Mouse (Mus musculus): ENCODE results near the gene Ncoa6.

Gene Ncoa6

DNA sequence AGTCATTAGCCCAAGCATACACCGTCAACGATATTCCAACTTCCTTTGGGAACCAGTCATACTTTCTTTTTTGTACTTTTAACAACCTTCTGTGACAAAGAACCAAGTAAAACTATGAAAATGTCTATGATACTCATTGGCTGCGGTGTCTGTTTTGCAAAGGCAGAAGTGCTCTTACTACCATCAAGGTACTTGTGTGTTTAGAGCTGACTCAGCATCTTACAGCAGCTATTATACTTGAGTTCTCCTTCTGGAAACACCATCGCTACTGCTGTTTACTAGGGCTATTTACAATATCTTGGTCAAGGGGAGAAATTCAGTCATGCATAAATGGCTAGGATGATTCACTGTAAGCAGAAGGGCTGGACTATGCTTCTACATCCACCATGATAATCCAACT lies 71.8 kb downstream of the Ncoa6 start:
- TF ChIP-seq CTCF (conservative IDR thresholded peaks at IDR 0.05; ENCODE audit: low read length) (no peak), NANOG (IDR thresholded peaks at IDR 0.05; ENCODE audit: borderline replicate concordance, low read length) (no peak), POU5F1 (IDR thresholded peaks at IDR 0.05; ENCODE audit: borderline replicate concordance, low read length) (no peak)

DNA sequence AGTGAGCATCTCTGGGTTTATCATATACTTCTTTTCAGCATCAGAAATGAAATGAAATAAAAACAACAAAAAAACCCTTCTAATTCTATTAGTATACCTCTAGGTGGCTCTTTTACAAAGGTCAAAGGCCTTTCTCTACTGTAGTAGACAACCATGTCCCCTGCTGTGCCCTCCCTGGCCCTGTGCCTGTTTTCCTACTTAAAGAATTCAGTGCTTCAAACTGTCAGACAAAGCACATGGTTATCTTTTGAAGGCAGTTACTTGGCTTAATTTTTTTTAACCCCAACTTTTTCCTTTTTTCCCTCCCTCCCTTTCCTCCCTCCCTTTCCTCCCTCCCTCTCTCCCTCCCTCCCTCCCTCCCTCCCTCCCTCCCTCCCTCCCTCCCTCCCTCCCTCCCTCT lies 73.4 kb downstream of the Ncoa6 start:
- Histone ChIP-seq H3K36me3 (ENCODE audit: insufficient read depth, low read length) (peaks cover 26% of the 10 kb centered on the region), H3K4me3 (replicated peaks; ENCODE audit: low read length) (no peak overlapping the region), H3K27me3 (ENCODE audit: insufficient read depth, low read length) (no peaks in the 10 kb centered on the region), H3K4me1 (replicated peaks; ENCODE audit: low read depth, low read length) (peaks cover 6% of the 10 kb centered on the region; the same call in 1 of the 2 replicates), H3K9me3 (ENCODE audit: low read length) (no peaks in the 10 kb centered on the region)
- TF ChIP-seq POU5F1 (IDR thresholded peaks at IDR 0.05; ENCODE audit: borderline replicate concordance, low read length) (no peak), CTCF (conservative IDR thresholded peaks at IDR 0.05; ENCODE audit: low read length) (no peak), NANOG (IDR thresholded peaks at IDR 0.05; ENCODE audit: borderline replicate concordance, low read length) (no peak)

More for the DNA sequence above, 71.8 kb downstream of the Ncoa6 start:
- Histone ChIP-seq H3K4me3 (replicated peaks; ENCODE audit: low read length) (no peak overlapping the region), H3K27me3 (ENCODE audit: insufficient read depth, low read length) (no peaks in the 10 kb centered on the region), H3K4me1 (replicated peaks; ENCODE audit: low read depth, low read length) (peaks cover 6% of the 10 kb centered on the region; the same call in 1 of the 2 replicates), H3K9me3 (ENCODE audit: low read length) (no peaks in the 10 kb centered on the region), H3K36me3 (ENCODE audit: insufficient read depth, low read length) (peaks cover 38% of the 10 kb centered on the region)

GRCm38 (mm10) chr2:155394586-155394985 lies 79.1 kb downstream of the Ncoa6 start:
- no peaks in the 10 kb centered on the region for H3K4me1 ChIP-seq (replicated peaks; ENCODE audit: low read depth, low read length)
- peaks cover 20% of the 10 kb centered on the region for H3K36me3 ChIP-seq (ENCODE audit: insufficient read depth, low read length)
- H3K9me3 ChIP-seq (ENCODE audit: low read length), result no peaks in the 10 kb centered on the region
- no peaks in the 10 kb centered on the region for H3K27me3 ChIP-seq (ENCODE audit: insufficient read depth, low read length)
- TF ChIP-seq NANOG (IDR thresholded peaks at IDR 0.05; ENCODE audit: borderline replicate concordance, low read length) (no peak), POU5F1 (IDR thresholded peaks at IDR 0.05; ENCODE audit: borderline replicate concordance, low read length) (no peak), CTCF (conservative IDR thresholded peaks at IDR 0.05; ENCODE audit: low read length) (no peak)
- H3K4me3 ChIP-seq (replicated peaks; ENCODE audit: low read length), result no peak overlapping the region

GRCm38 (mm10) chr2:155388573-155388972 lies 85.1 kb downstream of the Ncoa6 start:
- Histone ChIP-seq H3K36me3 (ENCODE audit: insufficient read depth, low read length) (peaks cover 13% of the 10 kb centered on the region; the same call in 1 of the 2 replicates), H3K4me3 (replicated peaks; ENCODE audit: low read length) (no peak overlapping the region), H3K9me3 (ENCODE audit: low read length) (no peaks in the 10 kb centered on the region), H3K4me1 (replicated peaks; ENCODE audit: low read depth, low read length) (peaks cover 29% of the 10 kb centered on the region), H3K27me3 (ENCODE audit: insufficient read depth, low read length) (peaks cover 17% of the 10 kb centered on the region)
- no peak for TF ChIP-seq NANOG (IDR thresholded peaks at IDR 0.05; ENCODE audit: borderline replicate concordance, low read length)
- TF ChIP-seq POU5F1 (IDR thresholded peaks at IDR 0.05; ENCODE audit: borderline replicate concordance, low read length), result no peak
- TF ChIP-seq CTCF (conservative IDR thresholded peaks at IDR 0.05; ENCODE audit: low read length), result no peak

DNA sequence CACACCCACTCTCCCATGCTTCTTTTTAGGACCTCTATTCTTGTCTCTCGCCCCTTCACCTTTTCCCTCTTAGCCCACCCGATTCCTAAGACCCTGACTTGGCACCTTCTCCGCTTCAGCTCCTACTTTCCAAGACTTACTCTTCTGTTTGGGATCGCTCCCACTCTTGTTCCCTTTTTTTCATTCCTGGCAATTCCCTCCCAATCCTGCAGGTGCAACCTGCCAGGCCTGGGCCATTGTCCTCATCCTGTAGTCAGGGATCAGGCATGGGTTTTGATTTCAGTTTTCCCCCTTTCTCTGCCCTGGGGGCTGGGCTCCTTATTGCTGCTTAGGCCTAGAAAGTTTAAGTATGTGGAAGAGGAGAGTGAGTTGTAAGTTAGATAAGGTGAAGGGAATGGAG lies 86.6 kb downstream of the Ncoa6 start:
- Histone ChIP-seq H3K27me3 (ENCODE audit: insufficient read depth, low read length) (peaks cover 23% of the 10 kb centered on the region), H3K9me3 (ENCODE audit: low read length) (no peaks in the 10 kb centered on the region), H3K4me3 (replicated peaks; ENCODE audit: low read length) (peak overlapping the region; percentile 71), H3K4me1 (replicated peaks; ENCODE audit: low read depth, low read length) (peaks cover 39% of the 10 kb centered on the region), H3K36me3 (ENCODE audit: insufficient read depth, low read length) (peaks cover 13% of the 10 kb centered on the region; the same call in 1 of the 2 replicates)
- TF ChIP-seq CTCF (conservative IDR thresholded peaks at IDR 0.05; ENCODE audit: low read length) (peak; percentile 31; the same call in 1 of the 2 replicates), NANOG (IDR thresholded peaks at IDR 0.05; ENCODE audit: borderline replicate concordance, low read length) (no peak)

GRCm38 (mm10) chr2:155386534-155386899 lies 87.2 kb downstream of the Ncoa6 start:
- Histone ChIP-seq H3K27me3 (ENCODE audit: insufficient read depth, low read length) (peaks cover 23% of the 10 kb centered on the region), H3K4me1 (replicated peaks; ENCODE audit: low read depth, low read length) (peaks cover 40% of the 10 kb centered on the region)

DNA sequence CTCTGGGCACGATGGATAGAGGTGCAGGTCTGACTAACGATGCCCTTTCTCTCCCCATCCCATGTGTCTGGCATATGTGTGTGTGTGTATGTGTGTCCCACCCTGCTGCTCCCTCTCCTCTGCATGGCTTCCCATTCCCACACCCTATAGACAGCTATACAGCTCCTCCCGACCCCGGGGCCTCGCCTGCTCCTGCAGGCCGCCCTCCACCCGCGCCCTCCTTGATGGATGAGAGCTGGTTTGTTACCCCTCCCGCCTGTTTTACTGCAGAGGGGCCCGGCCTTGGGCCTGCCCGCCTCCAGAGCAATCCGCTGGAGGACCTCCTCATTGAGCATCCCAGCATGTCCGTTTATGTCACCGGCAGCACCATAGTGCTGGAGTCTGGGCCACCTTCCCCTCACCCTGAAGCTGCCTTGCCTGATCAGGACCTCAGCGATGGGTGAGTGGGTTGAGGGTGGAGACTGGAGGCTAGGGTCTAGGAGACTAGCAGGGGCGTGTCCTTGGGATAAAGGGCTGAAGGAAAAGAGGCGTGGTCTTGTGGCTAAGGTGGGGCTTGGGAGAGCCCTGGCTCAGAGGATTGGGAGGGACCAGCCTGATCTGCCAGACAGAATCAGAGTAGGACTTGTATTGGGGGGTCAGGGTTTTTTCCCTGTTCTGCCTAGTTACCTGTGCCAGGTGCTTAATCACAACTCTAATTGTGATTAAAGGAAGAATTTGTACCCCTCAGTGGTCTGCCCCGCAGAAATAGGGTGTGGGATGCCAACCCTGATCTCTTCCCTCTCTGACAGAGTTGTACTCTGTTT lies 87.8 kb downstream of the Ncoa6 start:
- TF ChIP-seq NANOG (IDR thresholded peaks at IDR 0.05; ENCODE audit: borderline replicate concordance, low read length) (no peak), CTCF (conservative IDR thresholded peaks at IDR 0.05; ENCODE audit: low read length) (no peak), POU5F1 (IDR thresholded peaks at IDR 0.05; ENCODE audit: borderline replicate concordance, low read length) (no peak)
- peaks cover 42% of the 10 kb centered on the region for H3K4me1 ChIP-seq (replicated peaks; ENCODE audit: low read depth, low read length)
- H3K4me3 ChIP-seq (replicated peaks; ENCODE audit: low read length), result peak overlapping the region; percentile 71
- H3K9me3 ChIP-seq (ENCODE audit: low read length), result no peaks in the 10 kb centered on the region
- peaks cover 26% of the 10 kb centered on the region for H3K27me3 ChIP-seq (ENCODE audit: insufficient read depth, low read length)
- H3K36me3 ChIP-seq (ENCODE audit: insufficient read depth, low read length), result peaks cover 13% of the 10 kb centered on the region; the same call in 1 of the 2 replicates

More at GRCm38 (mm10) chr2:155386534-155386899, 87.2 kb downstream of the Ncoa6 start:
- Histone ChIP-seq H3K36me3 (ENCODE audit: insufficient read depth, low read length) (peaks cover 13% of the 10 kb centered on the region; the same call in 1 of the 2 replicates), H3K9me3 (ENCODE audit: low read length) (no peaks in the 10 kb centered on the region), H3K4me3 (replicated peaks; ENCODE audit: low read length) (peak overlapping the region; percentile 71)
- no peak for TF ChIP-seq CTCF (conservative IDR thresholded peaks at IDR 0.05; ENCODE audit: low read length)
- no peak for TF ChIP-seq NANOG (IDR thresholded peaks at IDR 0.05; ENCODE audit: borderline replicate concordance, low read length)
- no peak for TF ChIP-seq POU5F1 (IDR thresholded peaks at IDR 0.05; ENCODE audit: borderline replicate concordance, low read length)

DNA sequence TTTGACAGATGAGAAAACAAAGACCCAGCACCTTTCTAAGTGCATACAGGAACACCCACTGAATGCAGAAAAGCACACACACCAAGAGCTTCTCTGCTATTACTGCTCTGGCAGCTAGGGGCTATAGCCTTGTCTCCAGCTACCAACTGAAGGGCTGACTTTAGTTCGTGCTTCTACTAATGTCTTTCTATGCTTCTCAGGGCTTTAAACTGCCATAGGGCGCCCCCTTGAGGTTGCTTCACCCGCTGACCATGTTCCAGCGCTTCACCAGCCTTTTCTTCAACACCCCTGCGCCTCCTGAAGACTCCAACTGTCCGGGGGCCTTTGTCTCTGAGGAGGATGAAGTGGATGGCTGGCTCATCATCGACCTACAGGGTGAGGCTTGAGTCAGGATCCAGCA lies 88.6 kb downstream of the Ncoa6 start:
- Histone ChIP-seq H3K9me3 (ENCODE audit: low read length) (no peaks in the 10 kb centered on the region), H3K4me1 (replicated peaks; ENCODE audit: low read depth, low read length) (peaks cover 47% of the 10 kb centered on the region), H3K27me3 (ENCODE audit: insufficient read depth, low read length) (peaks cover 35% of the 10 kb centered on the region), H3K4me3 (replicated peaks; ENCODE audit: low read length) (peak overlapping the region; percentile 71; the same call in 1 of the 2 replicates), H3K36me3 (ENCODE audit: insufficient read depth, low read length) (peaks cover 10% of the 10 kb centered on the region; the same call in 1 of the 2 replicates)
- TF ChIP-seq CTCF (conservative IDR thresholded peaks at IDR 0.05; ENCODE audit: low read length) (peak; percentile 79), NANOG (IDR thresholded peaks at IDR 0.05; ENCODE audit: borderline replicate concordance, low read length) (no peak)

Data from E14TG2a.4 (cell line).